Mouse (Mus musculus): ENCODE measurements around the gene A230072I06Rik. TPM values are rescaled to one million over a fixed set of nuclear protein-coding genes. Genes with fewer than 3 reads are reported as not detected.

Gene A230072I06Rik
- not detected in 2 replicates for polyA plus RNA-seq (2012; rRNA removed)

DNA sequence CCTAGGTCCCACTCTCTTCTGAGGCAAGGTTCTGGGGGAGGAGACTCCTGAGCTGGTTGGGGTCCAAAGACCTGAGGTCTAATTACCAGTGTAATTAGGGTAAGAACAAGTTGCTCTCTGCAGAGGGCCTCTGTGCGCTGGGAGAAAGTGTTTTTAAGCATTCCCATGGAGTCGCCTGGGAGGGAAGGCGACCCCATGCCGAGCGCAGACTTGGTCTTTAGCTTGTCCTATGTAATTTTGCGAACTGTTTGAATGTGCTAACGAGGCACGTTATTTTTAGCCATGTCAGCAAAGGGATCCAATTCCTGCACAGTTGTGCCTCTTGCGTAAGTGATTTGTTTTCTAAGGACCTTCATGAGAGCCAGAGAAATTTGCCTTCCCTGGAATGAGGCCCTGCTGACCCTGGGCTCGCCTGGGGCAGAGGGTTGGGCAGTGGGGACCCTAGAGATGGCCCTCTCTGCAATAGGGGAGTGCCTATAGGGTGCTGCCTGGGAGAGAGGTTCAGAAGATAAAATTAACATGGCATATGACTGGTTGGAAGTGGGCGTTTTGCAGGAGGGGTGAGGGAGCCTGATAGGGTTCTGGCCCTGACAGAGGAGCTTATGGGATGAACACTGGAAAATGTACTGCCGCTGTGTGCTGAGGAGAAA is at the start of gene A230072I06Rik:
Gene A230072I06Rik (plus strand): TSS at position 157 of the 650 bp plus-strand sequence.
- no peak for DNase-seq
- H3K36me3 ChIP-seq (ENCODE audit: control insufficient read depth, insufficient read depth, low read length) = no peaks in the 10 kb centered on the region
- TF ChIP-seq CTCF (IDR thresholded peaks at IDR 0.05; ENCODE audit: borderline replicate concordance, control insufficient read depth, extremely low read depth, insufficient read depth, low read length, poor library complexity) (no peak), POLR2A (IDR thresholded peaks at IDR 0.05; ENCODE audit: control insufficient read depth, extremely low read depth, insufficient read depth, low read length, poor library complexity) (no peak)
- no peak within 1 kb of the TSS for H3K27ac ChIP-seq (ENCODE audit: control insufficient read depth, insufficient read depth, low read length)
- no peak within 1 kb of the TSS for H3K4me3 ChIP-seq (ENCODE audit: control insufficient read depth, insufficient read depth, low read length)
- 92% methylated on average over 12 of the region's 12 CpGs for WGBS
- no peaks in the 10 kb centered on the region for H3K27me3 ChIP-seq (ENCODE audit: control insufficient read depth, insufficient read depth, low read length)
- H3K4me1 ChIP-seq (replicated peaks; ENCODE audit: control insufficient read depth, insufficient read depth, low read length) = no peaks in the 10 kb centered on the region

GRCm38 (mm10) chr8:12234039-12234438 is 44.6 kb upstream of the A230072I06Rik start:
- no peaks in the 10 kb centered on the region for H3K4me1 ChIP-seq (replicated peaks; ENCODE audit: control insufficient read depth, insufficient read depth, low read length)
- H3K27ac ChIP-seq (ENCODE audit: control insufficient read depth, insufficient read depth, low read length) = no peak overlapping the region
- 82% methylated on average over 11 of the region's 11 CpGs for WGBS
- no peaks in the 10 kb centered on the region for H3K27me3 ChIP-seq (ENCODE audit: control insufficient read depth, insufficient read depth, low read length)
- TF ChIP-seq POLR2A (IDR thresholded peaks at IDR 0.05; ENCODE audit: control insufficient read depth, extremely low read depth, insufficient read depth, low read length, poor library complexity) = no peak
- no peak for TF ChIP-seq CTCF (IDR thresholded peaks at IDR 0.05; ENCODE audit: borderline replicate concordance, control insufficient read depth, extremely low read depth, insufficient read depth, low read length, poor library complexity)
- DNase-seq = no peak
- no peak overlapping the region for H3K4me3 ChIP-seq (ENCODE audit: control insufficient read depth, insufficient read depth, low read length)
- H3K36me3 ChIP-seq (ENCODE audit: control insufficient read depth, insufficient read depth, low read length) = no peaks in the 10 kb centered on the region

GRCm38 (mm10) chr8:12238775-12239174 is 39.8 kb upstream of the A230072I06Rik start:
- Histone ChIP-seq H3K36me3 (ENCODE audit: control insufficient read depth, insufficient read depth, low read length) (no peaks in the 10 kb centered on the region), H3K4me3 (ENCODE audit: control insufficient read depth, insufficient read depth, low read length) (no peak overlapping the region), H3K27ac (ENCODE audit: control insufficient read depth, insufficient read depth, low read length) (no peak overlapping the region), H3K4me1 (replicated peaks; ENCODE audit: control insufficient read depth, insufficient read depth, low read length) (no peaks in the 10 kb centered on the region), H3K27me3 (ENCODE audit: control insufficient read depth, insufficient read depth, low read length) (no peaks in the 10 kb centered on the region)
- WGBS = 90% methylated on average over 7 of the region's 7 CpGs
- no peak for TF ChIP-seq POLR2A (IDR thresholded peaks at IDR 0.05; ENCODE audit: control insufficient read depth, extremely low read depth, insufficient read depth, low read length, poor library complexity)
- TF ChIP-seq CTCF (IDR thresholded peaks at IDR 0.05; ENCODE audit: borderline replicate concordance, control insufficient read depth, extremely low read depth, insufficient read depth, low read length, poor library complexity) = no peak
- no peak for DNase-seq

DNA sequence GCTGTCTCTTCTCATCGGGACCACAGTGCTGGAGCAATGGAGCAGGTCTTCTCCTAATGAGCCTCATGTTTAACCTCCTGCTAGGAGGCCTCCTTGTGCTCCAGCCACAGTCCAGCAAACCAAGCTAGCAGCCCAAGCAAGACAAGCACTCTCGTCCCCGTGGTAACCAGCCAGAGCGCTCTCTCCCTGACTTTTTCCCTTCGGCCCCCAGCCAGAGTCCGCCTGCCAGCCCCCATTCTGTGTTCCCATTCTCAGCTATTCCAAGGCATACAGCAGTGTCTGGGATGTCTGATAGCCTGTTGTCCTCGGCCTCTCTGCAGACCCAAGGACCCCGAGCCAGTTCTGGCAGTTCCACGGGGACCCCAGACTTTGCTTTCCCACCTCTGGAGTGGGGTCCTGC is 38.5 kb upstream of the A230072I06Rik start:
- 85% methylated on average over 9 of the region's 9 CpGs for WGBS
- no peaks in the 10 kb centered on the region for H3K36me3 ChIP-seq (ENCODE audit: control insufficient read depth, insufficient read depth, low read length)
- no peak for DNase-seq
- no peaks in the 10 kb centered on the region for H3K4me1 ChIP-seq (replicated peaks; ENCODE audit: control insufficient read depth, insufficient read depth, low read length)
- no peak overlapping the region for H3K27ac ChIP-seq (ENCODE audit: control insufficient read depth, insufficient read depth, low read length)
- no peak overlapping the region for H3K4me3 ChIP-seq (ENCODE audit: control insufficient read depth, insufficient read depth, low read length)
- TF ChIP-seq CTCF (IDR thresholded peaks at IDR 0.05; ENCODE audit: borderline replicate concordance, control insufficient read depth, extremely low read depth, insufficient read depth, low read length, poor library complexity) (no peak), POLR2A (IDR thresholded peaks at IDR 0.05; ENCODE audit: control insufficient read depth, extremely low read depth, insufficient read depth, low read length, poor library complexity) (no peak)
- H3K27me3 ChIP-seq (ENCODE audit: control insufficient read depth, insufficient read depth, low read length) = no peaks in the 10 kb centered on the region

GRCm38 (mm10) chr8:12243746-12244145 is 34.9 kb upstream of the A230072I06Rik start:
- H3K36me3 ChIP-seq (ENCODE audit: control insufficient read depth, insufficient read depth, low read length) = no peaks in the 10 kb centered on the region
- TF ChIP-seq POLR2A (IDR thresholded peaks at IDR 0.05; ENCODE audit: control insufficient read depth, extremely low read depth, insufficient read depth, low read length, poor library complexity) = no peak
- TF ChIP-seq CTCF (IDR thresholded peaks at IDR 0.05; ENCODE audit: borderline replicate concordance, control insufficient read depth, extremely low read depth, insufficient read depth, low read length, poor library complexity) = no peak
- no peak for DNase-seq
- H3K4me3 ChIP-seq (ENCODE audit: control insufficient read depth, insufficient read depth, low read length) = no peak overlapping the region
- H3K4me1 ChIP-seq (replicated peaks; ENCODE audit: control insufficient read depth, insufficient read depth, low read length) = no peaks in the 10 kb centered on the region
- WGBS = 83% methylated on average over 1 of the region's 1 CpGs
- H3K27me3 ChIP-seq (ENCODE audit: control insufficient read depth, insufficient read depth, low read length) = no peaks in the 10 kb centered on the region
- H3K27ac ChIP-seq (ENCODE audit: control insufficient read depth, insufficient read depth, low read length) = no peak overlapping the region

- H3K27ac ChIP-seq (ENCODE audit: control insufficient read depth, insufficient read depth, low read length) = no peak overlapping the region
- H3K4me1 ChIP-seq (replicated peaks; ENCODE audit: control insufficient read depth, insufficient read depth, low read length) = no peaks in the 10 kb centered on the region
- H3K36me3 ChIP-seq (ENCODE audit: control insufficient read depth, insufficient read depth, low read length) = no peaks in the 10 kb centered on the region
- no peak for DNase-seq
- TF ChIP-seq CTCF (IDR thresholded peaks at IDR 0.05; ENCODE audit: borderline replicate concordance, control insufficient read depth, extremely low read depth, insufficient read depth, low read length, poor library complexity) (no peak), POLR2A (IDR thresholded peaks at IDR 0.05; ENCODE audit: control insufficient read depth, extremely low read depth, insufficient read depth, low read length, poor library complexity) (no peak)
- WGBS = 82% methylated on average over 2 of the region's 2 CpGs
- H3K4me3 ChIP-seq (ENCODE audit: control insufficient read depth, insufficient read depth, low read length) = no peak overlapping the region
- H3K27me3 ChIP-seq (ENCODE audit: control insufficient read depth, insufficient read depth, low read length) = no peaks in the 10 kb centered on the region; the same call in 1 of the 2 replicates
These were observed 18.7 kb upstream of the A230072I06Rik start for GRCm38 (mm10) chr8:12259890-12260289.

Measured in thymus, adult 2 months (tissue).